Mouse (Mus musculus): ENCODE data around the gene Ppp3ca. TPM values are rescaled to one million over a fixed set of nuclear protein-coding genes. Genes with fewer than 3 reads are reported as not detected.

Gene Ppp3ca
- polyA plus RNA-seq, 1 experiment, result 9.7 TPM

DNA sequence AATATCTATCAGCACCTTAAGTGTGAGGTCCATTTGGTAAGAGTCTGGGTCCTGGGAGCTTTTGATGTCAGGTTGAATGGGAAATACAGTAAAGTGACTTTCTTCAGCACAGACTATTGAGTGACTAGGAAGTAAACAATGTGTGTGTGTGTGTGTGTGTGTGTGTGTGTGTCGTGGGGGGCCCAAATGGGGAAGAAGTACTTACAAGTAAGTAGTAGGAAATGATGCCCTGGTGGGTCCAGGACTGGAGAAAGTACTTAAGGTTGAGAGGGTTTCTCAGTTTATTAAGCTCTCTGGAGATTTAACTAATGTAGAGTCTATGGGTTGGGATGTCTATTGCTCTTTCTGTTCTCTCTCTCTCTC is 92.0 kb downstream of the Ppp3ca start:
- Histone ChIP-seq H3K27me3 (ENCODE audit: control insufficient read depth, insufficient read depth, insufficient read length) (no peaks in the 10 kb centered on the region), H3K79me3 (ENCODE audit: low read depth) (peaks cover 9% of the 10 kb centered on the region), H3ac (ENCODE audit: control insufficient read depth, insufficient read length, low read depth) (no peak overlapping the region), H3K36me3 (ENCODE audit: control insufficient read depth, insufficient read depth) (no peaks in the 10 kb centered on the region), H3K4me3 (ENCODE audit: insufficient read depth, poor library complexity, severe bottlenecking) (no peak overlapping the region), H3K79me2 (ENCODE audit: control insufficient read depth, insufficient read depth) (peaks cover 52% of the 10 kb centered on the region)
- TF ChIP-seq MYOG (IDR thresholded peaks at IDR 0.05; ENCODE audit: control insufficient read depth, extremely low read depth, insufficient read length) (no peak), FOSL1 (IDR thresholded peaks at IDR 0.05; ENCODE audit: insufficient read depth, low read length, poor library complexity, severe bottlenecking) (no peak), MYOD1 (IDR thresholded peaks at IDR 0.05; ENCODE audit: control insufficient read depth, insufficient read length, low read depth) (no peak), CTCF (IDR thresholded peaks at IDR 0.05; ENCODE audit: control insufficient read depth, insufficient read depth, insufficient read length) (no peak), USF1 (IDR thresholded peaks at IDR 0.05; ENCODE audit: low read depth) (no peak), CEBPB (IDR thresholded peaks at IDR 0.05; ENCODE audit: low read depth) (no peak), MAX (IDR thresholded peaks at IDR 0.05) (no peak)

DNA sequence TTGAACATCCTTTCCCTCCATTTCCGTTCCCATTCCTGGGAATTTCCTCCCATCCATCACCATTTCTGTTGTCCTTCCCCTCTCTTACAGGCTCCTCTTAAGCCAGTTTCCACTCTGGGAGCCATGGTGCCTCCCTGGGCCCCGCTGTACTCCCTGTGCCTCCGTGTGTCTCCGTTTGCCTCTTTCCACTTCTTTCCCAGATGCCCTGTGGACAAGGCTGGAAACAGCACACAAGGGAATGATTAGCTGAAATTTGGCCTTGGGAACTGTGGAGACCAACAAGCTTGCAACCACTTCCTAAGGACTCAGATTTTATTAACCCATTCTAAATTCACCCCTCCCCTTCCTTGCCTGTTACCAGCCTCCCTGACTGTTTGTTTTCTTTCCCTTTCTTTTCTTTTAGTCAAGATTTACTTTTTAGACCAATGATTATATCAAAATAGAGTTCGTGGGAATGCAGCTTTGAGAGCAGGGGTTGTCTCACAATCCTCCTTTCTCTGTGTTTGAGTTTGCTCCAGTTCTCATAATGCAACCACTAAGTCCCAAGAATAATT is 93.9 kb downstream of the Ppp3ca start:
- Histone ChIP-seq H3ac (ENCODE audit: control insufficient read depth, insufficient read length, low read depth) (no peak overlapping the region), H3K79me2 (ENCODE audit: control insufficient read depth, insufficient read depth) (peaks cover 60% of the 10 kb centered on the region), H3K27me3 (ENCODE audit: control insufficient read depth, insufficient read depth, insufficient read length) (no peaks in the 10 kb centered on the region), H3K4me3 (ENCODE audit: insufficient read depth, poor library complexity, severe bottlenecking) (no peak overlapping the region), H3K36me3 (ENCODE audit: control insufficient read depth, insufficient read depth) (no peaks in the 10 kb centered on the region), H3K79me3 (ENCODE audit: low read depth) (peaks cover 10% of the 10 kb centered on the region)
- TF ChIP-seq MAX (IDR thresholded peaks at IDR 0.05) (no peak), MYOD1 (IDR thresholded peaks at IDR 0.05; ENCODE audit: control insufficient read depth, insufficient read length, low read depth) (no peak), USF1 (IDR thresholded peaks at IDR 0.05; ENCODE audit: low read depth) (no peak), CEBPB (IDR thresholded peaks at IDR 0.05; ENCODE audit: low read depth) (no peak), CTCF (IDR thresholded peaks at IDR 0.05; ENCODE audit: control insufficient read depth, insufficient read depth, insufficient read length) (no peak), FOSL1 (IDR thresholded peaks at IDR 0.05; ENCODE audit: insufficient read depth, low read length, poor library complexity, severe bottlenecking) (no peak), MYOG (IDR thresholded peaks at IDR 0.05; ENCODE audit: control insufficient read depth, extremely low read depth, insufficient read length) (no peak)

DNA sequence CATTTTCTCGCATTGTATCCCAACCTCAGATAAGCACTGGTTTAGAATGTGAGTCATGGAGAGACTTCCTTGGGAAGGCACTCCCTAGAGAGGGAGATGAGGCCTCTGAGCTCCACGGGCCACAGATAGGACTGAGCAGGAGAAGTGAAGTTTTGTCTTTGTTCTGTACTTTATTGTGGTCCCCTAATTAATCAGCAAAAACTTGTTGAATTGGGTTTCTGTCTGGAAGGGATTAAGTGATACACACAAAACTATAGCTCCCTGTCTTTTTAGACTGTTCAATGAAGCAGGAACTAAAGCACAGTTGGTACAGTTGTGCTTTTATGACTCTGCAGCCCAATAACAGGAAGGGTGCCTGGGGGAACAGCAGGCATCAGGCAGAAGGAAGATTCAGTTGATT is 95.6 kb downstream of the Ppp3ca start:
- Histone ChIP-seq H3K36me3 (ENCODE audit: control insufficient read depth, insufficient read depth) (no peaks in the 10 kb centered on the region), H3ac (ENCODE audit: control insufficient read depth, insufficient read length, low read depth) (no peak overlapping the region), H3K79me3 (ENCODE audit: low read depth) (peaks cover 10% of the 10 kb centered on the region), H3K27me3 (ENCODE audit: control insufficient read depth, insufficient read depth, insufficient read length) (no peaks in the 10 kb centered on the region), H3K79me2 (ENCODE audit: control insufficient read depth, insufficient read depth) (peaks cover 61% of the 10 kb centered on the region), H3K4me3 (ENCODE audit: insufficient read depth, poor library complexity, severe bottlenecking) (no peak overlapping the region)
- TF ChIP-seq CTCF (IDR thresholded peaks at IDR 0.05; ENCODE audit: control insufficient read depth, insufficient read depth, insufficient read length), result no peak
- no peak for TF ChIP-seq USF1 (IDR thresholded peaks at IDR 0.05; ENCODE audit: low read depth)
- no peak for TF ChIP-seq CEBPB (IDR thresholded peaks at IDR 0.05; ENCODE audit: low read depth)
- no peak for TF ChIP-seq MAX (IDR thresholded peaks at IDR 0.05)
- no peak for TF ChIP-seq MYOD1 (IDR thresholded peaks at IDR 0.05; ENCODE audit: control insufficient read depth, insufficient read length, low read depth)
- no peak for TF ChIP-seq MYOG (IDR thresholded peaks at IDR 0.05; ENCODE audit: control insufficient read depth, extremely low read depth, insufficient read length)
- TF ChIP-seq FOSL1 (IDR thresholded peaks at IDR 0.05; ENCODE audit: insufficient read depth, low read length, poor library complexity, severe bottlenecking), result no peak

DNA sequence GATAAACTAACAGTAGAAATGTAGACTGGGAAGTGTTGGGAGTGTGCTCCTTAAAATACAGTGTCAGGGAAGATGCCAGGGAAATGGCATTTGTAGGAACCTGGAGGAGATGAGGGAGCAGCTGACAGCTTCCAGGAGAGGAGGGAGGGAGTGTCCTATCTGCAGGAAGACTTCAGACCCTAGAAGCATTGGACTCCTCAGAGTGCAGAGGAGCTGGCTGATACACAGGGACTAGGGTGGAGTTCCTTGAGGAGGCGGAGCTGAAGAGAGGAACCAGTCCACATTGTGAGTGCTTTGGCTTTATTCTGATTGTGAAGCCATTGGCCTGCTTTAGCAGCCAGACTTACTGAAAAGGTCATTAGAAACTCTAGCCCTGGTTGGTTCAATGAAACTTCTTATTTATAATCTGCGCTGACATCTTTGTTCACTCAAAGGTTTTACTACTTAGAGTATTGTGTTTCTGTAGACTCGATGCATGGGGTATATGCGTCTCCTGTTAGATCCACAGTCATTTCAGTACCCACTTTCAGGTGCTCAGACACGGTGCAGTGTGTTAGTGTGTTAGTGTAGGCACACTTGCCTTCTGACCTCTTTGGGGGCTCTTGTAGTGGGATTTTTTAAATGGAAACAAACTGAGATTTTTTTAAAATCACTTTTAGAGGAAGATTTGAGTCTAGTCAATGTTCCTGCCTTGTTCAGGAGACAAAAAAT is 99.0 kb downstream of the Ppp3ca start:
- Histone ChIP-seq H3K79me2 (ENCODE audit: control insufficient read depth, insufficient read depth) (peaks cover 65% of the 10 kb centered on the region), H3ac (ENCODE audit: control insufficient read depth, insufficient read length, low read depth) (no peak overlapping the region), H3K27me3 (ENCODE audit: control insufficient read depth, insufficient read depth, insufficient read length) (no peaks in the 10 kb centered on the region), H3K79me3 (ENCODE audit: low read depth) (peaks cover 10% of the 10 kb centered on the region), H3K4me3 (ENCODE audit: insufficient read depth, poor library complexity, severe bottlenecking) (no peak overlapping the region), H3K36me3 (ENCODE audit: control insufficient read depth, insufficient read depth) (no peaks in the 10 kb centered on the region)
- no peak for TF ChIP-seq MYOD1 (IDR thresholded peaks at IDR 0.05; ENCODE audit: control insufficient read depth, insufficient read length, low read depth)
- TF ChIP-seq USF1 (IDR thresholded peaks at IDR 0.05; ENCODE audit: low read depth), result no peak
- TF ChIP-seq CEBPB (IDR thresholded peaks at IDR 0.05; ENCODE audit: low read depth), result no peak
- no peak for TF ChIP-seq CTCF (IDR thresholded peaks at IDR 0.05; ENCODE audit: control insufficient read depth, insufficient read depth, insufficient read length)
- TF ChIP-seq MYOG (IDR thresholded peaks at IDR 0.05; ENCODE audit: control insufficient read depth, extremely low read depth, insufficient read length), result no peak
- TF ChIP-seq MAX (IDR thresholded peaks at IDR 0.05), result no peak
- TF ChIP-seq FOSL1 (IDR thresholded peaks at IDR 0.05; ENCODE audit: insufficient read depth, low read length, poor library complexity, severe bottlenecking), result no peak

DNA sequence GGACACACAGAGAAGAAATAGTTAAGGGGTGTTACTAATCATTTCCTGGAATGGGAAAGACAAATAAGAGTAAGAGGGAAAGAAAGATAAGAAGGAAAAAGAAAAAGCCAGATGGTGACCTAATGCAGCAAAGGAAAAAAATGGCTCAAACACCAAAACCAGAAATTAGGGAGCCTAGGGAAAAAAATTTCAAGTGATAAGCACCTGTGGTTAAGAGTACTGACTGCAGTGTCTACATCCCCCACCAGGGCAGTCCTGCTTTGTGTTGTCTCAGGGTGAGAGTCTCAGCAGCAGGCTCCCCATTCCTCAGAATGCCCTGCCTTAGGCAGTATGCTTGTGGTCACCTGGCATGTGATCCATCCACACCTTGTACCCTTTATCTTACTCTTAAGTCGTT is 99.6 kb downstream of the Ppp3ca start:
- TF ChIP-seq MYOG (IDR thresholded peaks at IDR 0.05; ENCODE audit: control insufficient read depth, extremely low read depth, insufficient read length) (no peak), USF1 (IDR thresholded peaks at IDR 0.05; ENCODE audit: low read depth) (no peak), CEBPB (IDR thresholded peaks at IDR 0.05; ENCODE audit: low read depth) (no peak), CTCF (IDR thresholded peaks at IDR 0.05; ENCODE audit: control insufficient read depth, insufficient read depth, insufficient read length) (no peak), MAX (IDR thresholded peaks at IDR 0.05) (no peak), FOSL1 (IDR thresholded peaks at IDR 0.05; ENCODE audit: insufficient read depth, low read length, poor library complexity, severe bottlenecking) (no peak), MYOD1 (IDR thresholded peaks at IDR 0.05; ENCODE audit: control insufficient read depth, insufficient read length, low read depth) (no peak)
- H3K4me3 ChIP-seq (ENCODE audit: insufficient read depth, poor library complexity, severe bottlenecking), result no peak overlapping the region
- peaks cover 65% of the 10 kb centered on the region for H3K79me2 ChIP-seq (ENCODE audit: control insufficient read depth, insufficient read depth)
- peaks cover 12% of the 10 kb centered on the region for H3K79me3 ChIP-seq (ENCODE audit: low read depth)
- H3K27me3 ChIP-seq (ENCODE audit: control insufficient read depth, insufficient read depth, insufficient read length), result no peaks in the 10 kb centered on the region
- H3K36me3 ChIP-seq (ENCODE audit: control insufficient read depth, insufficient read depth), result no peaks in the 10 kb centered on the region
- H3ac ChIP-seq (ENCODE audit: control insufficient read depth, insufficient read length, low read depth), result no peak overlapping the region
